Mouse (Mus musculus) embryo, embryonic 10.5 days (tissue): ENCODE data around the gene Nosip.

Experiments
- DNase-seq: peaks from one replicate; pipeline ENCODE4 v3.0.0-alpha.2; 2015; ENCODE audit warnings: low spot score

The Nosip gene

GRCm38 (mm10) chr7:45058607-45059571 lies 3.3 kb upstream of the Nosip start:
- DNase-seq, result peak; percentile 28

DNA sequence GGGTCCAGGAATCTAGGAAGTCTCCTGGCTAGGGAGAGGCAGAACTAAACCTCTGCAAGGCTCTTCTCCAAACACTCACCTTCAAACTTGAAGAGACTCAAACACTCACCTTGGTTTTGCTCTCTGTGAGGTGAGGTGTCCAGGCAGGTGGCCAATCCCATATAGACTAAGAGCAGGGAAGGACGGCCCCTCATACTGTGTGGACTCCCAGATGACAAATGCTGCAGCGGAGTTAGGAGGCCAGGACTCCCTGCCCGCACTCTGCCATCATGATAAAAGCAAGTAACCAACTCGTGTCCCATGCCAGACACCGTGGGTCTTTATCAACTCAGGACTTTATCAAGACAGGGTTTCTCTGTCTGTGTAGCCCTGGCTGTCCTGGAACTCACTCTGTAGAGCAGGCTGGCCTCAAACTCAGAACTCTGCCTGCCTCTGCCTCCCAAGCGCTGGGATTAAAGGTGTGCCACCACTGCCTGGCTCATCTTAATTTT lies 1.6 kb upstream of the Nosip start:
- DNase-seq, result no peak

- peak; percentile 36 for DNase-seq
These were observed 625 bp upstream of the Nosip start for GRCm38 (mm10) chr7:45061532-45062075.

GRCm38 (mm10) chr7:45067190-45067999 lies 5.2 kb downstream of the Nosip start:
- DNase-seq, result no peak

DNA sequence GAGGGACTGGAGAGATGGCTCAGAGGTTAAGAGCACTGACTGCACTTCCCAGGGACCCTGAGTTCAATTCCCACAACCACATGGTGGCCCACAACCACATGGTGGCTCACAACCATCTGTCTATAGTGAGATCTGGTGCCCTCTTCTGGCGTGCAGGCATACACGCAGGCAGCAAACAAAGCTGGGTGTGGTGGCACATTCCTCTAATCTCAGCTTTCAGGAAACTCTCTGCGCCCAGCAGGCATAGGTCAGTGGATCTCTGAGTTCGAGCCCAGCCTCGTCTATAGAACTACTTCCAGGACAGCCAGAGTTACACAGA lies 5.7 kb downstream of the Nosip start:
- peak; percentile 77 for DNase-seq

- no peak for DNase-seq
These were observed 7.4 kb downstream of the Nosip start for GRCm38 (mm10) chr7:45069671-45070070.

DNA sequence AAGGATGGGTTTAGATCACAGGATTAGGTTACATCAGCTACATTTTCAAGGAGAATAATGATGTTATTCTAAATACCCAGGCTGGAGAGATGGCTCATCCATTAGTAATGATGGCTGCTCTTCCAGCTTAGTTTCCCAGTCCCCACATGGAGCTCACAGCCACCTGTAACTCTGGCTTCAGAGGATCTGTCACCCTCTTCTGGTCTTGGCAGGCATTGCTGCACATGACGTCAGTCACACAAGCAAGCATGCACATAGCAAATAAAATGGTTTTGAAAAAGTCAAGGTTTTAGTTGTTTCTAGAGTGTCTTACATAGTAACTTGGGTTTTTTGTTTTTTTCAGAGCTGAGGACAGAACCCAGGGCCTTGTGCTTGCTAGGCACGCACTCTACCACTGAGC lies 10.0 kb downstream of the Nosip start:
- DNase-seq, result peak; percentile 39

DNA sequence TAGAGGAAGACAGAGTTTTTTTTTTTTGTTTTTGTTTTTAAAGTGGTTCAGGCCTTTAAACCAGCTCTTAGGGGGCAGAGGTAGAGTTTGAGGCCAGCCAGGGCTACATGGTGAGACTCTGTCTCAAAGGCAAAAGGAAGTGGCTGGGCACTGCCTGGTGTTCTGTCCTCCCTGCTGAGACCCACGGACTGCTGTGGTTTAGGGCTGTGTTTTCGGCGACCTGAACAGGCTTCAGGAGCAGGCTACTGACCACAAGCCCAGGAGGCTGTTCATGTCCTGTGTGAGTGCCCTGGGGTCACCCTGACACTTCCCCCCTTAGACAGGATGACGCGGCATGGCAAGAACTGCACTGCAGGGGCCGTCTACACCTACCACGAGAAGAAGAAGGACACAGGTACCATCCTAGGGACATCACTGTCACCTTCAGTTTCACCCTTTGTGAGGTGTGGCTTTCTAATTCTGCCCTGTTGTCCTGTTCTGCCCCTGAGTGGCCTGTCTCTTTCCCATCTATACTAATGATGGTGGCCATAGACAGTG lies 11.0 kb downstream of the Nosip start:
- DNase-seq, result no peak

- no peak for DNase-seq
These were observed 11.7 kb downstream of the Nosip start for GRCm38 (mm10) chr7:45073949-45074348.

DNA sequence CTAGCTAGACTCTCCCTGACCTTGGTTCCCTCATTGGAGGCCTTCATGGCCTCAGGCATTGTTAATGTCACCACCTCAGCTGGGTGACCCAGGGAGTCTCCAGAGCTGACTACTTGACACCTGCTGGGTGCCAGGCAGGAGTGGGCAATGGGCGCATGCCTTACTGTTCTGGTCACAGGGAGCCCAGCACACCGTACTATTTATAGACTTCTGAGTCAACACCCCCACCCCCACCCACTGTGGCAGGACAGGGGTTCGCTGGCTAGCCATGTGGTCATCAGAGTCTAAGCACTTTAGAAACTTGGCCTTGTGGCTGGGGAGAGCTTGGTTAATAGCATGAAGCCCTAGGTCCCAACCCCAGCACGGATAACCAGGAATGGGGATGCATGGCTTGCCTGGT lies 13.2 kb downstream of the Nosip start:
- DNase-seq, result no peak

DNA sequence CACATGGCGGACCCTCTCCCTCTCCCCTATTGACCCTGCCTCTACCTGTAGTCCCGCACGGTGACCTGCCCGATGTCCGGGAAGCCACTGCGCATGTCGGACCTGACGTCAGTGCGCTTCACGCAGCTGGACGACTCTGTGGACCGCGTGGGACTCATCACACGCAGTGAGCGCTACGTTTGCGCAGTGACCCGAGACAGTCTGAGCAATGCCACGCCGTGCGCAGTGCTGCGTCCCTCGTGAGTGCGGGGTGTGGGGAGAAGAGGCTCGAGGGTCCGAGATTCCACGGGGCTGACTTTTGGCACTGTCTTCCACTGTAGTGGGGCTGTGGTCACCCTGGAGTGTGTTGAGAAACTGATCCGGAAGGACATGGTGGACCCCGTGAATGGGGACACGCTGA lies 14.3 kb downstream of the Nosip start:
- no peak for DNase-seq

DNA sequence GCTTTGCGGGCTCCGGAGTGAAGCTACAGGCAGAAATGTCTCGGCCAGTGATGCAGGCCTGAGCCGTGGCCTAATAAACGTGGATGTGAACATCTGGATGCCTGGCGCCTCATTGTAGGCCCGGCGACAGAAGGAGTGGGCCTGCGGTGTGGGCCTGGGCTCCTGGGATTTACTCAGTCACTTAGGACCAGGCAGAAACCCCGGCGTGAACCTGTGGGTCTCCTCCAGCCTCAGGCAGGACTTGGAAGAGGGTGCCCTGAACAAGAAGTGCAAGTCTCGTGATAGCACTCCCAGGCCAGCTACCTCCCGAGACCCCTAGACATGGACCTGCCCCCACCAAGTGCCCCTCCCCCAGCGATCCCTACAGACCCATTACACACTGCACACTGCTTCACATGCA lies 15.1 kb downstream of the Nosip start:
- no peak for DNase-seq

- no peak for DNase-seq
These were observed 15.6 kb downstream of the Nosip start for GRCm38 (mm10) chr7:45077829-45078228.

GRCm38 (mm10) chr7:45078513-45078912 lies 16.3 kb downstream of the Nosip start:
- peak; percentile 86 for DNase-seq

DNA sequence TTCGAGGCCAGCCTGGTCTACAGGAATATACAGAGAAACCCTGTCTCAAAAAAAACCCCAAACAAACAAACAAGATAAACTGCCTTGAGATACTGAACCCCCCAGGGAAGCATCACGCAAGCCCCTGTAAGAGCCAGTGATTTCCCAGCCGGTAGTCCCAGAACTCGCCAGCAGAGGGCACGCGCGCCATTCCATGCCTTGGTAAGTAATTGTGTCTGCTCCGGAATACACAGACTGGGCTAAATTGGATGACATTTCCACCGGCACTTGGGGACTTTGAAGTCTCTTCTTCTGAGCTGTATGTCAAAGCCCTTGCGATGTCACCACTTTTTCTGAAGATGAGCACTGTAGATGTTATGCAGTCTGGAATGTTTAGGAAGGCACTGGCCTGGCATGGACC lies 17.6 kb downstream of the Nosip start:
- DNase-seq, result peak; percentile 95

DNA sequence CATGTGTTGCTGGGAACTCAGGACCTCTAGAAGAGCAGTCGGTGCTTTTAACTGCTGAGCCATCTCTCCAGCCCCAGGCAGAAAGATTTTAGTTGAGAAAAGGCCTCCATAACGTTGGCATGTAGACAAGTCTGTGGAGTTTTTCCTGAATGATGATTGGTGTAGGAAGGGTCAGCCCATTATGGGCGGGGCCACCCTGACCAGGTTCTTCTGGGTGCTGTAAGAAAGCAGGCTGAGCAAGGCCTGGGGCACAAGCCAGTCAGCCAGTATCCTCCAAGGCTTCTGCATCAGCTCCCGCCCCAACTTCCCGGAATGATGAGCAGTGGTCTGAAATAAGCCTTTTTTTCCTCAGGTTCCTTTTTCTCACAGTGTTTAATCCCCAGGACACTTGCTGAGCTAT lies 18.8 kb downstream of the Nosip start:
- DNase-seq, result no peak

- peak; percentile 48 for DNase-seq
These were observed 20.4 kb downstream of the Nosip start for GRCm38 (mm10) chr7:45082401-45083299.

GRCm38 (mm10) chr7:45083300-45083890 lies 21.2 kb downstream of the Nosip start:
- no peak for DNase-seq

GRCm38 (mm10) chr7:45086084-45086483 lies 23.9 kb downstream of the Nosip start:
- no peak for DNase-seq

DNA sequence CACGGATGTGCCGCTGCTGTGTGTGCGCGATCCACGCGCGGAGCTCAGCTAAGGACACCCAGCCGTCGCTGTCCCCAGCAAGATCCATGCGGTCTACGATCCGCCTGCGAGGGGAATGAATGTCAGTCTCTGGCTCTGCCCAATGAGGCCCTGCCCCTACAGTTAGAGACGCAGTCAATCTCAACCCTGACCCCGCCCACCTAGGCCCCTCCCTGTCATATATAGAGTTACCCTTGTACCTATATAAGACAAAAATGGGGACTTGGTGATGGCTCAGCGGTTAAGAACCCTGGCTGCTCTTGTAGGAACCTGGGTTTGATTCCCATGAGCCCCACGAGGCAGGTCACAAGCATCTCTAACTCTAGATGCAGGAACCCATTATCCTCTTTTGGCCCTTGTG lies 26.4 kb downstream of the Nosip start:
- DNase-seq, result no peak
